8 mouse cellular contexts compared by ENCODE assay signal in genomic region chr14:25587487-25588001, GRCm38 (mm10).
DNase-seq lines count a peak whose midpoint lies in the region; ATAC-seq and TF ChIP-seq lines count a peak whose summit lies in the region.

No protein-coding gene starts in this region.

- peak overlapping the region; percentile 99 for H3K27ac ChIP-seq in forebrain, embryonic 14.5 days (ENCODE audit: low read depth, low read length)
- H3K27ac ChIP-seq in hindbrain, embryonic 16.5 days (ENCODE audit: low read depth, low read length), result peak overlapping the region; percentile 97
- peak overlapping the region; percentile 91 for H3K27ac ChIP-seq in midbrain, postnatal 0 days (ENCODE audit: low read depth, low read length)

- ATAC-seq in forebrain, embryonic 14.5 days, result peak; percentile 53
- peak; percentile 78 for ATAC-seq in hindbrain, embryonic 16.5 days
- ATAC-seq in midbrain, postnatal 0 days (ENCODE audit: low FRiP score), result peak; percentile 31

- H3K9me3 ChIP-seq in forebrain, embryonic 14.5 days (replicated peaks; ENCODE audit: control insufficient read depth, low read length), result no peaks in the 10 kb centered on the region
- no peaks in the 10 kb centered on the region for H3K9me3 ChIP-seq in hindbrain, embryonic 16.5 days (ENCODE audit: control insufficient read depth, low read length)
- H3K9me3 ChIP-seq in midbrain, postnatal 0 days (ENCODE audit: low read length), result no peaks in the 10 kb centered on the region

- no peak overlapping the region for H3K4me3 ChIP-seq in forebrain, embryonic 14.5 days (ENCODE audit: low read depth, low read length)
- H3K4me3 ChIP-seq in hindbrain, embryonic 16.5 days (ENCODE audit: low read length), result no peak overlapping the region
- no peak overlapping the region for H3K4me3 ChIP-seq in midbrain, postnatal 0 days (ENCODE audit: low read depth, low read length)

- H3K27me3 ChIP-seq in forebrain, embryonic 14.5 days (replicated peaks; ENCODE audit: control insufficient read depth, insufficient read depth, low read length), result no peaks in the 10 kb centered on the region
- H3K27me3 ChIP-seq in hindbrain, embryonic 16.5 days (replicated peaks; ENCODE audit: control insufficient read depth, insufficient read depth, low read length), result no peaks in the 10 kb centered on the region
- no peaks in the 10 kb centered on the region for H3K27me3 ChIP-seq in midbrain, postnatal 0 days (ENCODE audit: insufficient read depth, low read length)

- H3K4me2 ChIP-seq in forebrain, embryonic 14.5 days (ENCODE audit: low read length), result peak overlapping the region; percentile 29
- peak overlapping the region; percentile 9 for H3K4me2 ChIP-seq in hindbrain, embryonic 16.5 days (ENCODE audit: low read length)
- no peak overlapping the region; the same call in 1 of the 2 replicates for H3K4me2 ChIP-seq in midbrain, postnatal 0 days (ENCODE audit: low read depth, low read length, poor library complexity, severe bottlenecking)

- H3K9ac ChIP-seq in forebrain, embryonic 14.5 days (ENCODE audit: low read length), result peak overlapping the region; percentile 66
- H3K9ac ChIP-seq in hindbrain, embryonic 16.5 days (ENCODE audit: low read depth, low read length), result peak overlapping the region; percentile 66
- peak overlapping the region; percentile 9; the same call in 1 of the 2 replicates for H3K9ac ChIP-seq in midbrain, postnatal 0 days (replicated peaks; ENCODE audit: low read length, poor library complexity, severe bottlenecking)

- peaks cover 67% of the 10 kb centered on the region for H3K4me1 ChIP-seq in forebrain, embryonic 14.5 days (ENCODE audit: control insufficient read depth, insufficient read depth, low read length)
- peaks cover 67% of the 10 kb centered on the region for H3K4me1 ChIP-seq in hindbrain, embryonic 16.5 days (ENCODE audit: control insufficient read depth, insufficient read depth, low read depth, low read length)
- peaks cover 28% of the 10 kb centered on the region for H3K4me1 ChIP-seq in midbrain, postnatal 0 days (ENCODE audit: insufficient read depth, low read length)

- 0% methylated on average over 6 of the region's 6 CpGs for WGBS in forebrain, embryonic 14.5 days
- WGBS in hindbrain, embryonic 16.5 days, result 3% methylated on average over 6 of the region's 6 CpGs
- WGBS in midbrain, postnatal 0 days, result 8% methylated on average over 6 of the region's 6 CpGs

- TF ChIP-seq CTCF in midbrain, postnatal 0 days (IDR thresholded peaks at IDR 0.05), result no peak

- DNase-seq in cerebellum, adult 9-11 months, result peak; percentile 65
- no peak for DNase-seq in cerebellum, adult 8-10 months
- peak; percentile 85 for DNase-seq in adrenal gland, postnatal 10 days
- DNase-seq in forebrain, embryonic 14.5 days (ENCODE audit: low spot score), result peak; percentile 89
- DNase-seq in liver, result peak; percentile 50
- DNase-seq in midbrain, postnatal 0 days (ENCODE audit: low spot score), result peak; percentile 88
- no peak for DNase-seq in natural killer cell, adult 2 months (ENCODE audit: low spot score in 2 of 2)

- H3K36me3 ChIP-seq in forebrain, embryonic 14.5 days (ENCODE audit: control insufficient read depth, insufficient read depth, low read length), result peaks cover 31% of the 10 kb centered on the region
- H3K36me3 ChIP-seq in hindbrain, embryonic 16.5 days (ENCODE audit: control insufficient read depth, insufficient read depth, low read length), result peaks cover 5% of the 10 kb centered on the region
- peaks cover 3% of the 10 kb centered on the region; the same call in 1 of the 2 replicates for H3K36me3 ChIP-seq in midbrain, postnatal 0 days (ENCODE audit: insufficient read depth, low read length)

Comparison
In these comparisons a context has a peak if more than half of its experiments do, and no peak if none do; other contexts are left out.
1. DNase-seq: peak in cerebellum, adult 9-11 months (single experiment), adrenal gland, postnatal 10 days (single experiment), forebrain, embryonic 14.5 days (single experiment), liver (single experiment) and midbrain, postnatal 0 days (single experiment); none in cerebellum, adult 8-10 months (single experiment) and natural killer cell, adult 2 months (0 of 2).
2. H3K9ac ChIP-seq: peak in every context shown above with its lines; median percentile 66 in forebrain, embryonic 14.5 days; 66 in hindbrain, embryonic 16.5 days; 9 in midbrain, postnatal 0 days.
3. Peak in every context shown above with its lines, with median percentiles within 50 percentile points of each other: ATAC-seq and H3K27ac ChIP-seq.